Mouse (Mus musculus) lung, postnatal 0 days (tissue): ENCODE measurements around the gene 4930595D18Rik.

Experiments
- CTCF ChIP-seq: IDR thresholded peaks from 2 replicates; pipeline ENCODE4 v1.5.1; 2016; ENCODE audit warnings: antibody characterized with exemption, mild to moderate bottlenecking
- EP300 ChIP-seq: IDR thresholded peaks from 2 replicates; pipeline ENCODE4 v1.6.1; 2016; ENCODE audit warnings: antibody characterized with exemption, mild to moderate bottlenecking, control low read depth

DNA sequence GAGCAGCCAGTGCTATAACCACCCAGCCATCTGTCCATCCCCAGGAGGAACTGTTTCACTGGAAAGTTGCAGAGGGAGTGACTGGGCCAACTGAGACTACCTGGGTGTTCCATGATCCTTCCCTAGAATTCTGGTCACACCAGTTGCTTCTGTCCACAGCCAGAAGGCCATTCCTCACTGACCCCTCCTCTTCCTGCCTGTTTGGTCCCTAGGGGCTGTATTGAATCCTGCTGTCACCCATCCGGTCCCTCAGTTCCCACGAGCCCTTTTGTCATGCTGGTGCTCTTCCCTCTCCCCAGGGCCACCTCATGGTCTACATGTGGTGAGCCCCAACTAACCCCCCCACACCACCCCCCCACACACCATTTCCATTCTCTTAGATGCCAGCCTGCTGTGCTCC is 6.6 kb upstream of the 4930595D18Rik start:
- no peak for TF ChIP-seq CTCF
- no peak for TF ChIP-seq EP300
